Mouse (Mus musculus) CD4-positive helper T cell, adult 2 months (primary cell): ENCODE results near the gene Gm5725.
"Not testable (repeated sequence)": the region's sequence is repeated elsewhere in the genome, so short reads cannot be mapped to it uniquely, and the experiment has no call there.

Source experiments
- DNase-seq: peaks from one replicate; pipeline ENCODE4 v3.0.0-alpha.2; 2012; ENCODE audit warnings: low read depth, missing footprints, low spot score

Gm5725 gene

GRCm38 (mm10) chr7:21844167-21844566 lies at the start of gene Gm5725:
Gene Gm5725 (minus strand): TSS chr7:21844267.
- DNase-seq, result not testable (repeated sequence)

GRCm38 (mm10) chr7:21832051-21832450 lies 12.0 kb downstream of the Gm5725 start, which contains the start of gene Vmn1r135:
Gene Vmn1r135 (plus strand): TSS chr7:21832351.
- DNase-seq, result not testable (repeated sequence)

GRCm38 (mm10) chr7:21796628-21797027 lies 47.4 kb downstream of the Gm5725 start, which contains the start of gene Gm4177:
Gene Gm4177 (minus strand): TSS chr7:21796728.
- DNase-seq, result not testable (repeated sequence)
